Comparison of ENCODE assay signal across 11 mouse cellular contexts in genomic region chr16:94602730-94603129, GRCm38 (mm10). TPM values are rescaled to one million over a fixed set of nuclear protein-coding genes. Genes with fewer than 3 reads are reported as not detected.
DNase-seq lines count a peak whose midpoint lies in the region; ATAC-seq and TF ChIP-seq lines count a peak whose summit lies in the region.
"Had no signal": no experiment of that assay in that cellular context is flagged by ENCODE, and none has a peak within 500 bp of the region (broad histone marks: within the 10 kb centered on the region; RNA-seq: fewer than 3 reads in every experiment).

No protein-coding gene starts in this region.

- WGBS in kidney, embryonic 15.5 days: 35% methylated on average over 4 of the region's 4 CpGs
- WGBS in olfactory bulb, adult 2 months: 29% methylated on average over 4 of the region's 4 CpGs

- intact Hi-C loops in gastrocnemius, adult 2 months (cut with DNase I): no loop called here

- no peak for DNase-seq in gastrocnemius, adult 2 months
- no peak for DNase-seq in gastrocnemius, postnatal 25 days
- DNase-seq in kidney, postnatal 25 days: no peak
- DNase-seq in ES-E14 (ENCODE audit: low read depth, low spot score): no peak
- no peak for DNase-seq in cerebellum, adult 9-11 months
- no peak for DNase-seq in adrenal gland, postnatal 36 days
- DNase-seq: cerebellum, adult 2 months; right cerebral cortex, postnatal 14 days had no signal

- TF ChIP-seq POLR2A in olfactory bulb, adult 2 months (IDR thresholded peaks at IDR 0.05; ENCODE audit: insufficient read depth, low read depth, low read length): no peak

- no peak for ATAC-seq in kidney, embryonic 15.5 days (replicated peaks; ENCODE audit: low FRiP score)

- no peak overlapping the region for H3K4me2 ChIP-seq in kidney, embryonic 15.5 days

- H3K9ac ChIP-seq in kidney, embryonic 15.5 days: no peak overlapping the region
- no peak overlapping the region for H3K9ac ChIP-seq in ES-E14 (ENCODE audit: insufficient read depth, low read depth, low read length, poor library complexity, severe bottlenecking)
- H3K9ac ChIP-seq: liver, embryonic 14.5 days had no signal

- H3K27ac ChIP-seq in gastrocnemius, adult 2 months: peak overlapping the region; percentile 57
- H3K27ac ChIP-seq in kidney, embryonic 15.5 days: peak overlapping the region; percentile 79; the same call in 1 of the 2 replicates
- H3K27ac ChIP-seq in ES-E14 (ENCODE audit: insufficient read depth, low read depth, low read length, poor library complexity, severe bottlenecking): peak overlapping the region; percentile 5; the same call in 1 of the 2 replicates
- H3K27ac ChIP-seq in olfactory bulb, adult 2 months (ENCODE audit: insufficient read depth, low read depth, low read length): peak overlapping the region; percentile 29; the same call in 1 of the 2 replicates
- H3K27ac ChIP-seq: liver, embryonic 14.5 days had no signal

- in situ Hi-C loops in ES-E14 (cut with MboI; ENCODE audit: low sequenced_read_pairs in 2 of 2, unreplicated experiment in 2 of 2): no loop called here

- H3K36me3 ChIP-seq in kidney, embryonic 15.5 days: no peaks in the 10 kb centered on the region
- H3K36me3 ChIP-seq in ES-E14 (ENCODE audit: control insufficient read depth, insufficient read depth, low read length, poor library complexity, severe bottlenecking): no peaks in the 10 kb centered on the region

- peaks cover 57% of the 10 kb centered on the region for H3K4me1 ChIP-seq in kidney, embryonic 15.5 days
- peaks cover 9 to 23% of the 10 kb centered on the region in 2 experiments; a peak in 3 of 4 replicates for H3K4me1 ChIP-seq in ES-E14 (ENCODE audit: control insufficient read depth in 2 of 2, insufficient read depth in 2 of 2, low read length in 2 of 2, poor library complexity in 1 of 2)
- peaks cover 15% of the 10 kb centered on the region for H3K4me1 ChIP-seq in olfactory bulb, adult 2 months (ENCODE audit: control insufficient read depth, insufficient read depth, low read length)

- no peak for TF ChIP-seq CTCF in gastrocnemius, adult 2 months (IDR thresholded peaks at IDR 0.05)
- TF ChIP-seq CTCF in olfactory bulb, adult 2 months (IDR thresholded peaks at IDR 0.05; ENCODE audit: insufficient read depth, low read depth, low read length): no peak

- H3K4me3 ChIP-seq in gastrocnemius, adult 2 months: no peak overlapping the region
- H3K4me3 ChIP-seq in kidney, embryonic 15.5 days (replicated peaks): no peak overlapping the region
- H3K4me3 ChIP-seq in ES-E14 (ENCODE audit: insufficient read depth in 1 of 2, low read depth in 1 of 2, low read length in 2 of 2, poor library complexity in 1 of 2, severe bottlenecking in 1 of 2): no peak overlapping the region
- no peak overlapping the region for H3K4me3 ChIP-seq in olfactory bulb, adult 2 months (ENCODE audit: insufficient read depth, low read depth, low read length)

- no peaks in the 10 kb centered on the region for H3K9me3 ChIP-seq in kidney, embryonic 15.5 days (replicated peaks)
- H3K9me3 ChIP-seq in ES-E14 (ENCODE audit: control insufficient read depth, insufficient read depth, low read depth, low read length): no peaks in the 10 kb centered on the region

- no peaks in the 10 kb centered on the region for H3K27me3 ChIP-seq in kidney, embryonic 15.5 days

TF ChIP-seq in ES-E14, 5 proteins besides CTCF, POLR2A, EP300 and RAD21:
- TF ChIP-seq CHD2 (IDR thresholded peaks at IDR 0.05; ENCODE audit: low read depth, low read length) (no peak), MAFK (IDR thresholded peaks at IDR 0.05; ENCODE audit: insufficient read depth, low read depth, low read length) (no peak), HCFC1 (IDR thresholded peaks at IDR 0.05; ENCODE audit: borderline replicate concordance, insufficient read depth, low read length) (no peak), ZNF384 (IDR thresholded peaks at IDR 0.05; ENCODE audit: low read depth, low read length) (no peak), ZC3H11A (IDR thresholded peaks at IDR 0.05; ENCODE audit: borderline replicate concordance, low read depth, low read length) (no peak)

RNA-seq across cellular contexts. Expression of gene Dyrk1a, which starts 32.9 kb away (rescaled TPM):
- total RNA-seq in gastrocnemius, adult 2 months (2021): 10 to 100 TPM; 94.4 to 98.0 TPM
- 10 to 100 TPM; 71.9 to 72.3 TPM for total RNA-seq in gastrocnemius, postnatal 25 days (2021)
- polyA plus RNA-seq in kidney, embryonic 15.5 days (2015; fragmentation: Nextera tagmentation; extraction: Ambion mirVana): 8.7 and 9.7 TPM in 2 replicates
- total RNA-seq in ES-E14 (2012; rRNA removed): 33.2 and 36.3 TPM in 2 replicates
- polyA plus RNA-seq in olfactory bulb, adult 2 months (2012; ENCODE audit: insufficient read depth, insufficient read length, low replicate concordance, missing spikeins): not detected in 2 replicates
- 10 to 100 TPM; 68.7 to 77.0 TPM for total RNA-seq in adrenal gland, postnatal 36 days (2021)

Comparison
In these comparisons a context has a peak if more than half of its experiments do, and no peak if none do; other contexts are left out.
1. H3K27ac ChIP-seq: peak in every context shown above with its lines; median percentile 79 in kidney, embryonic 15.5 days; 57 in gastrocnemius, adult 2 months; 29 in olfactory bulb, adult 2 months; 5 in ES-E14.